Comparison of ENCODE assay signal across 14 mouse cellular contexts in the genomic region with DNA sequence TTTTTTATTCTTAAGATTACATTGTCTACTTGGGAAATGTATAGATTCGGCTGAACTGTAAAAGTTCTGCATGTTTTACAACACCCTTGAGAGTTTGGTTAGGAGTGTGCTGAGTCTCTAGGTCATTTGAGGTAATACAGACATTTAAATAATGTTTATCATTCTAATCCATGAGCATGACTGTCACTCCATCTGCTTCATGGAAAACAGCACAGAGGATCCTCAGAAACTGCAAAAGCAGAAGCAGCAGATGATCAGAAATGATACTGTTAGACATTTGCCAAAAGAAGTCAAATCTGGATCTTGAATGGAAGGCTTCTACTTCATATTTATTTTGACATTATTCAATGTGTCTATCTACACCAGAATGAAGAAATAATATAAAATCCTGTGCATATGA.
"Had no signal": no experiment of that assay in that cellular context is flagged by ENCODE, and none has a peak within 500 bp of the region (broad histone marks: within the 10 kb centered on the region; RNA-seq: fewer than 3 reads in every experiment).

No protein-coding gene starts in this region.

- H3K9me3 ChIP-seq: liver, embryonic 13.5 days had no signal

- H3K27ac ChIP-seq: kidney, postnatal 0 days; left cerebral cortex, adult 2 months; liver, embryonic 13.5 days had no signal

- H3K4me3 ChIP-seq: left cerebral cortex, adult 2 months; liver, embryonic 13.5 days had no signal

- DNase-seq: kidney, adult 18-20 months; kidney, adult 9 months; kidney, postnatal 25 days; liver, embryonic 13.5 days; lung, adult 2 months; lung, postnatal 14 days; lung, postnatal 4 days; midbrain, embryonic 14.5 days; thymus, adult 18-20 months; thymus, postnatal 14 days; thymus, postnatal 4 days had no signal

- H3K9ac ChIP-seq: liver, embryonic 13.5 days had no signal

- H3K27me3 ChIP-seq: liver, embryonic 13.5 days had no signal

- H3K36me3 ChIP-seq: liver, embryonic 13.5 days had no signal

- H3K4me1 ChIP-seq: liver, embryonic 13.5 days had no signal

- H3K4me2 ChIP-seq: liver, embryonic 13.5 days; midbrain, embryonic 11.5 days had no signal
